Mouse (Mus musculus) heart, postnatal 0 days (tissue): ENCODE measurements around the gene Gpatch8. TPM values are rescaled to one million over a fixed set of nuclear protein-coding genes. Genes with fewer than 3 reads are reported as not detected.

Experiments
- ATAC-seq: fragments of 200-750 bp; cut with Nextera tagmentation; 2 replicates; pipeline ENCODE4 v1.8.0; 2017; ENCODE audit warnings: low read depth, moderate number of reproducible peaks, moderate library complexity; ENCODE audit not compliant: insufficient read depth
- DNase-seq: peaks from one replicate; pipeline ENCODE4 v3.0.0-alpha.2; 2016; ENCODE audit warnings: low spot score
- H3K27ac ChIP-seq: fragments of 300-500 bp; sonication (generic); 2 replicates; pipeline ENCODE4 v1.5.1; 2014; ENCODE audit warnings: low read depth, mild to moderate bottlenecking
- H3K27me3 ChIP-seq: fragments of 300-500 bp; sonication (generic); 2 replicates; pipeline ENCODE4 v1.6.1; 2014; ENCODE audit warnings: low read length, mixed read lengths; ENCODE audit not compliant: control insufficient read depth, insufficient read depth
- H3K36me3 ChIP-seq: fragments of 300-500 bp; sonication (generic); replicated peaks from 2 replicates; pipeline ENCODE4 v1.6.1; 2014; ENCODE audit warnings: low read length, mixed read lengths; ENCODE audit not compliant: control insufficient read depth, insufficient read depth
- H3K4me1 ChIP-seq: fragments of 300-500 bp; sonication (generic); 2 replicates; pipeline ENCODE4 v1.6.1; 2014; ENCODE audit warnings: antibody characterized with exemption; ENCODE audit not compliant: control insufficient read depth, insufficient read depth
- H3K4me2 ChIP-seq: fragments of 300-500 bp; sonication (generic); 2 replicates; pipeline ENCODE4 v1.6.1; 2014; ENCODE audit warnings: low read depth, mild to moderate bottlenecking, low read length, moderate library complexity
- H3K4me3 ChIP-seq: fragments of 300-500 bp; sonication (generic); 2 replicates; pipeline ENCODE4 v1.5.1; 2014; ENCODE audit warnings: low read depth, low read length
- H3K9ac ChIP-seq: fragments of 300-500 bp; sonication (generic); replicated peaks from 2 replicates; pipeline ENCODE4 v1.6.1; 2014; ENCODE audit warnings: low read depth, low read length, mixed read lengths
- H3K9me3 ChIP-seq: fragments of 300-500 bp; sonication (generic); replicated peaks from 2 replicates; pipeline ENCODE4 v1.6.1; 2016; ENCODE audit warnings: low read length; ENCODE audit not compliant: control insufficient read depth
- CTCF ChIP-seq: IDR thresholded peaks from 2 replicates; pipeline ENCODE4 v1.5.1; 2016; ENCODE audit warnings: antibody characterized with exemption, control low read depth, low read depth
- EP300 ChIP-seq: IDR thresholded peaks from 2 replicates; pipeline ENCODE4 v1.6.1; 2016; ENCODE audit warnings: antibody characterized with exemption, low read depth
- WGBS: fragments of 180-500 bp; shearing (Covaris S2); extraction: QIAGEN DNeasy Blood & Tissue Kit; methylation state at CpG from one replicate; pipeline ENCODE4 v1.1.7; 2014; 5-methylcytosine and 5-hydroxymethylcytosine counted together
- polyA plus RNA-seq: library from polyadenylated mRNA; unstranded; fragments of >200 nt; fragmentation: Nextera tagmentation; extraction: Ambion mirVana; gene quantifications from 2 replicates; pipeline ENCODE4 v1.2.1, GENCODE M21; 2015
- total RNA-seq: library from RNA; depleted of rRNA; stranded (reverse); fragments of >200 nt; gene quantifications from 2 replicates; pipeline ENCODE4 v1.2.3, GENCODE M21; 2014; ENCODE audit warnings: low replicate concordance; rRNA removed

The Gpatch8 gene
- 13.5 and 40.8 TPM in 2 replicates for total RNA-seq
- polyA plus RNA-seq, result 23.2 and 25.8 TPM in 2 replicates

DNA sequence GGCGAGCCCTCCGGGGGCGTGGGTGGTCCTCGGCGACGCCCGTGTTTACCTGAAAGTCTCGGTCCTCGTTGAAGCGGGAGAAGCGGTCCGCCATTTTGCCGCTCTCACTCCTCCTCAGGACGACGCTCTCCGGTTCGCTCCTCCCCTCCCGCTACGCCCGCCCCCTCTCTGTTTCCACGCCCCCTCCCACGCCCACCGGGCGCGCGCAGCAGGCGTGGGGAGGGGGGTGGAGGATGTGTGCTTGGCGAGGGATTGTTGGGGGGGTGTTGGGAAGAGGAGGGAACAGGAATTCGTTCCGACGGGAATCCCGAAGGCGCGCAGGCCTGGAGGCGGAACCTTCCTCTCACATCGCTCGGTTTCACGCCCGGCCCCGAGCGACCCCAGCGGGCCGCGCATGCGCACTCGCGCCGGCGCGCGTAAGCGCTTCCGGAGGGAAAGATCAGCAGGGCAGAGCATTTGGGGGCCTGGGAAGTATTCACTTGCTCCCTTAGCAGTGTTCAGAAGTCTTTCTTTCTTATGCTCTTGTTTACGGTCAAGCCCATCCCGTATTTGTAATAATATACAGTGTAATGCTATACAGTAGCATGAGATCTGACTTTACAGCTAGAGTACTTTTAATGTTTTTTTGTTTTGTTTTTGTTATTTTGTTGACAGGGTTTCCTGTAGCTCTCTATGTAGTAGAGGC, at the start of gene Gpatch8:
Gene Gpatch8 (minus strand): TSS at position 362 of the 685 bp plus-strand sequence.
- ATAC-seq (peak; percentile 99), DNase-seq (peak; percentile 98)
- H3K4me2 ChIP-seq, result peak within 1 kb of the TSS; percentile 78
- H3K27ac ChIP-seq, result peak within 1 kb of the TSS; percentile 92
- H3K4me3 ChIP-seq, result peak within 1 kb of the TSS; percentile 84
- no peaks in the 10 kb centered on the region for H3K27me3 ChIP-seq
- H3K9ac ChIP-seq, result peak within 1 kb of the TSS; percentile 91
- TF ChIP-seq CTCF (no peak), EP300 (no peak)
- peaks cover 17% of the 10 kb centered on the region for H3K4me1 ChIP-seq
- WGBS, result under 1% methylated on average over 49 of the region's 55 CpGs
- H3K9me3 ChIP-seq, result no peaks in the 10 kb centered on the region
- no peaks in the 10 kb centered on the region for H3K36me3 ChIP-seq

DNA sequence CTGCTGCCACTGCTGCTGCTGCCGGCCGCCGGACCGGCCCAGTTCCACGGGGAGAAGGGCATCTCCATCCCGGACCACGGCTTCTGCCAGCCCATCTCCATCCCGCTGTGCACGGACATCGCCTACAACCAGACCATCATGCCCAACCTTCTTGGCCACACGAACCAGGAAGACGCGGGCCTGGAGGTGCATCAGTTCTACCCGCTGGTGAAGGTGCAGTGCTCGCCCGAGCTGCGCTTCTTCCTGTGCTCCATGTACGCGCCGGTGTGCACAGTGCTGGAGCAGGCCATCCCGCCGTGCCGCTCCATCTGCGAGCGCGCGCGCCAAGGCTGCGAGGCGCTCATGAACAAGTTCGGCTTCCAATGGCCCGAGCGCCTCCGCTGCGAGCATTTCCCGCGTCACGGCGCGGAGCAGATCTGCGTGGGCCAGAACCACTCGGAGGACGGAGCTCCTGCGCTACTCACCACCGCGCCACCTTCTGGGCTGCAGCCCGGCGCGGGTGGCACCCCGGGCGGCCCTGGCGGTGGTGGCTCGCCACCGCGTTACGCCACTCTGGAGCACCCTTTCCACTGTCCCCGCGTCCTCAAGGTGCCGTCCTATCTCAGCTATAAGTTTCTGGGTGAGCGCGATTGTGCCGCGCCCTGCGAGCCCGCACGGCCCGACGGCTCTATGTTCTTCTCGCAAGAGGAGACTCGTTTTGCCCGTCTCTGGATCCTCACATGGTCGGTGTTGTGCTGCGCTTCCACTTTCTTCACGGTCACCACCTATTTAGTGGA, 48.8 kb upstream of the Gpatch8 start:
- no peaks in the 10 kb centered on the region for H3K36me3 ChIP-seq
- H3K4me2 ChIP-seq, result peak overlapping the region; percentile 68
- H3K27ac ChIP-seq, result peak overlapping the region; percentile 93
- under 1% methylated on average over 74 of the region's 74 CpGs for WGBS
- DNase-seq, result no peak
- peak overlapping the region; percentile 80 for H3K9ac ChIP-seq
- H3K9me3 ChIP-seq, result no peaks in the 10 kb centered on the region
- TF ChIP-seq EP300 (no peak), CTCF (0 out of 2 replicates have a peak, but pooled peaks have one; percentile 20)
- H3K4me3 ChIP-seq, result peak overlapping the region; percentile 78
- peaks cover 7% of the 10 kb centered on the region; the same call in 1 of the 2 replicates for H3K27me3 ChIP-seq
- H3K4me1 ChIP-seq, result peaks cover 7% of the 10 kb centered on the region; the same call in 1 of the 2 replicates
- peak; percentile 12 for ATAC-seq

DNA sequence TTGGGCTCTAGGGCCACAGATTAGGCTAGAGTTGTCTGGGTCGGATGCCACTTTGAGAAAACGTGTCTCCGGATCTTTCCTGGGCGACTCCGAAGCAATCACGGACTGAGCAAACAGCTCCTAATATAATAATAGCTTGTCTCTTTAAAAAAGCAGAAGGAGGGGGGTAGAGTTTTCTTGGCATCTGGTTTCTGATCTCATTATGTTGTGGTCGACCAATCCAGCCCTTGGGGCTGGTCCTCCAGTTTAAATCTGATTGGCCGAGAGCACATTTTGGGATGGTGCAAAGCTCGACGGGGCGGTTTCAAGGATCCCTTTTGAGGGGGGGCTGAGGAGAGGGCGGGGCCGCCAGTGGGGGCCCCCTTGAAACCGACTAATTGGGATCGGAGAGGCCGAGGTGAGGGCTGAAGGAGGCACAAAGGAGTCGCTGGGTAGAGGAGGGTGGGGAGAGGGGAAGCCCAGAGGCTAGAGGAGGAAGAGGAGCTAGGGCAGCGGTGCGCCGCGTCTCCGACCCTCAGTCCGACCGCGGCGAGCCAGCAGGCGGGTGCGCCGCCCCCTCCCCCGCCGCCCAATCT, 47.9 kb upstream of the Gpatch8 start, which contains the start of gene Fzd2:
Gene Fzd2 (plus strand): TSS at position 387 of the 575 bp plus-strand sequence.
- Histone ChIP-seq H3K4me2 (peak within 1 kb of the TSS; percentile 68), H3K4me1 (peaks cover 7% of the 10 kb centered on the region; the same call in 1 of the 2 replicates), H3K9ac (peak within 1 kb of the TSS; percentile 80), H3K27ac (peak within 1 kb of the TSS; percentile 93), H3K27me3 (peaks cover 7% of the 10 kb centered on the region; the same call in 1 of the 2 replicates), H3K4me3 (peak within 1 kb of the TSS; percentile 78), H3K9me3 (no peaks in the 10 kb centered on the region), H3K36me3 (no peaks in the 10 kb centered on the region)
- peak; percentile 100 for DNase-seq
- TF ChIP-seq EP300, result no peak
- TF ChIP-seq CTCF, result no peak
- WGBS, result under 1% methylated on average over 31 of the region's 31 CpGs
- peak; percentile 93 for ATAC-seq

DNA sequence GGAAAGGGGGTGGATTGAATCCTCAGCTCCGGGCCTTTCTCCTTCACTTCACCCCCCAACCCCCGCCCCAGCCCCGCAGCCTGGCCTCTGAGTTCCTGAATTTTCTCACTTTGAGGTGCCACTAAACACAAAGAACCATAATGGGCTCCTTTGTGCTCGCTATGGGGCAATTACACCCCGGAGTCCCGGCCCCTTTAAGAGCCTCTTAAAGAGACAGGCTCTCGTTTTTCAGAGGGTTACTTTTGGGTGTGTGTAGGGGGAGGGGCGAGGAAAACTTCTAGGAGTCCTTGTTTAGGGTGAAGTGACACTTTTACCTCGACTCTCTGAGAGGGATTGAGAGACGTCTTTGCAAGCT, 47.3 kb upstream of the Gpatch8 start:
- peak; percentile 82 for DNase-seq

More for the DNA sequence above, 47.3 kb upstream of the Gpatch8 start:
- peak; percentile 62 for ATAC-seq
- no peak for TF ChIP-seq CTCF
- no peak for TF ChIP-seq EP300
- peak overlapping the region; percentile 93 for H3K27ac ChIP-seq
- peak overlapping the region; percentile 78 for H3K4me3 ChIP-seq
- H3K9ac ChIP-seq, result peak overlapping the region; percentile 80
- peak overlapping the region; percentile 68 for H3K4me2 ChIP-seq
- H3K36me3 ChIP-seq, result no peaks in the 10 kb centered on the region
- peaks cover 7% of the 10 kb centered on the region; the same call in 1 of the 2 replicates for H3K27me3 ChIP-seq
- peaks cover 7% of the 10 kb centered on the region; the same call in 1 of the 2 replicates for H3K4me1 ChIP-seq
- H3K9me3 ChIP-seq, result no peaks in the 10 kb centered on the region
- under 1% methylated on average over 10 of the region's 10 CpGs for WGBS
